Mouse (Mus musculus): ENCODE data around the gene Pafah1b1. TPM values are rescaled to one million over a fixed set of nuclear protein-coding genes. Genes with fewer than 3 reads are reported as not detected.

Gene Pafah1b1
- 45.0 and 47.9 TPM in 2 replicates for polyA plus RNA-seq (2015; fragmentation: Nextera tagmentation; extraction: Ambion mirVana)

GRCm38 (mm10) chr11:74724235-74724791 lies at the start of gene Pafah1b1:
Pafah1b1 (minus strand) TSS chr11:74724670.
- H3K4me3 ChIP-seq: peak within 1 kb of the TSS; percentile 71
- H3K27ac ChIP-seq: peak within 1 kb of the TSS; percentile 100
- WGBS: 0% methylated on average over 47 of the region's 56 CpGs
- ATAC-seq (replicated peaks): peak; percentile 97
- no peaks in the 10 kb centered on the region for H3K27me3 ChIP-seq (replicated peaks)
- H3K9me3 ChIP-seq: no peaks in the 10 kb centered on the region
- no peaks in the 10 kb centered on the region for H3K36me3 ChIP-seq (replicated peaks)
- H3K4me2 ChIP-seq: peak within 1 kb of the TSS; percentile 74
- H3K4me1 ChIP-seq: peaks cover 31% of the 10 kb centered on the region
- peak within 1 kb of the TSS; percentile 95 for H3K9ac ChIP-seq

GRCm38 (mm10) chr11:74772386-74772785 lies 47.9 kb upstream of the Pafah1b1 start:
- no peak overlapping the region for H3K4me3 ChIP-seq
- WGBS: 88% methylated on average over 2 of the region's 2 CpGs

GRCm38 (mm10) chr11:74771650-74772049 lies 47.2 kb upstream of the Pafah1b1 start:
- peaks cover 26% of the 10 kb centered on the region for H3K4me1 ChIP-seq
- no peak overlapping the region for H3K27ac ChIP-seq
- H3K9me3 ChIP-seq: no peaks in the 10 kb centered on the region
- H3K4me2 ChIP-seq: peak overlapping the region; percentile 77
- H3K36me3 ChIP-seq (replicated peaks): peaks cover 24% of the 10 kb centered on the region; the same call in 1 of the 2 replicates
- ATAC-seq (replicated peaks): no peak
- 73% methylated on average over 4 of the region's 4 CpGs for WGBS
- peak overlapping the region; percentile 85 for H3K4me3 ChIP-seq
- H3K9ac ChIP-seq: no peak overlapping the region
- H3K27me3 ChIP-seq (replicated peaks): no peaks in the 10 kb centered on the region

More at GRCm38 (mm10) chr11:74772386-74772785, 47.9 kb upstream of the Pafah1b1 start:
- no peak overlapping the region for H3K4me2 ChIP-seq
- no peak overlapping the region for H3K27ac ChIP-seq
- no peaks in the 10 kb centered on the region for H3K9me3 ChIP-seq
- peaks cover 24% of the 10 kb centered on the region; the same call in 1 of the 2 replicates for H3K36me3 ChIP-seq (replicated peaks)
- no peak for ATAC-seq (replicated peaks)
- H3K27me3 ChIP-seq (replicated peaks): no peaks in the 10 kb centered on the region
- H3K9ac ChIP-seq: no peak overlapping the region
- peaks cover 26% of the 10 kb centered on the region for H3K4me1 ChIP-seq

GRCm38 (mm10) chr11:74771234-74771633 lies 46.8 kb upstream of the Pafah1b1 start:
- H3K4me3 ChIP-seq: peak overlapping the region; percentile 85
- peaks cover 26% of the 10 kb centered on the region for H3K4me1 ChIP-seq
- H3K36me3 ChIP-seq (replicated peaks): peaks cover 24% of the 10 kb centered on the region; the same call in 1 of the 2 replicates
- peak overlapping the region; percentile 82 for H3K9ac ChIP-seq
- no peaks in the 10 kb centered on the region for H3K9me3 ChIP-seq
- H3K4me2 ChIP-seq: peak overlapping the region; percentile 77
- peak; percentile 63 for ATAC-seq (replicated peaks)
- WGBS: 16% methylated on average over 8 of the region's 8 CpGs
- H3K27ac ChIP-seq: peak overlapping the region; percentile 96
- H3K27me3 ChIP-seq (replicated peaks): no peaks in the 10 kb centered on the region

- WGBS: under 1% methylated on average over 43 of the region's 43 CpGs
- ATAC-seq (replicated peaks): peak; percentile 97
- H3K4me1 ChIP-seq: peaks cover 26% of the 10 kb centered on the region
Observed at GRCm38 (mm10) chr11:74770595-74771207, 46.2 kb upstream of the Pafah1b1 start, which contains the start of gene Mettl16. Mettl16 (plus strand) TSS chr11:74770830.

GRCm38 (mm10) chr11:74770037-74770436 lies 45.6 kb upstream of the Pafah1b1 start:
- Histone ChIP-seq H3K4me1 (peaks cover 26% of the 10 kb centered on the region), H3K36me3 (replicated peaks) (peaks cover 14% of the 10 kb centered on the region; the same call in 1 of the 2 replicates), H3K9ac (peak overlapping the region; percentile 82; the same call in 1 of the 2 replicates), H3K4me3 (peak overlapping the region; percentile 85), H3K9me3 (no peaks in the 10 kb centered on the region), H3K27me3 (replicated peaks) (no peaks in the 10 kb centered on the region), H3K27ac (peak overlapping the region; percentile 96), H3K4me2 (peak overlapping the region; percentile 77)
- 77% methylated on average over 9 of the region's 9 CpGs for WGBS
- ATAC-seq (replicated peaks): no peak; the same call in 1 of the 2 replicates

More at GRCm38 (mm10) chr11:74770595-74771207, 46.2 kb upstream of the Pafah1b1 start, which contains the start of gene Mettl16:
- Histone ChIP-seq H3K9ac (peak within 1 kb of the TSS; percentile 82), H3K36me3 (replicated peaks) (peaks cover 21% of the 10 kb centered on the region; the same call in 1 of the 2 replicates), H3K27ac (peak within 1 kb of the TSS; percentile 96), H3K27me3 (replicated peaks) (no peaks in the 10 kb centered on the region), H3K4me2 (peak within 1 kb of the TSS; percentile 77), H3K4me3 (peak within 1 kb of the TSS; percentile 85), H3K9me3 (no peaks in the 10 kb centered on the region)

GRCm38 (mm10) chr11:74768045-74768444 lies 43.6 kb upstream of the Pafah1b1 start:
- H3K4me2 ChIP-seq: no peak overlapping the region
- no peak overlapping the region for H3K4me3 ChIP-seq
- H3K27me3 ChIP-seq (replicated peaks): no peaks in the 10 kb centered on the region
- H3K9ac ChIP-seq: no peak overlapping the region
- 31% methylated on average over 6 of the region's 6 CpGs for WGBS
- H3K9me3 ChIP-seq: no peaks in the 10 kb centered on the region
- no peaks in the 10 kb centered on the region for H3K36me3 ChIP-seq (replicated peaks)
- peaks cover 26% of the 10 kb centered on the region for H3K4me1 ChIP-seq
- H3K27ac ChIP-seq: no peak overlapping the region
- ATAC-seq (replicated peaks): no peak

GRCm38 (mm10) chr11:74767469-74767868 lies 43.0 kb upstream of the Pafah1b1 start:
- no peak for ATAC-seq (replicated peaks)
- Histone ChIP-seq H3K9ac (no peak overlapping the region), H3K4me2 (no peak overlapping the region), H3K27ac (no peak overlapping the region), H3K27me3 (replicated peaks) (no peaks in the 10 kb centered on the region), H3K9me3 (no peaks in the 10 kb centered on the region), H3K4me3 (no peak overlapping the region), H3K36me3 (replicated peaks) (no peaks in the 10 kb centered on the region), H3K4me1 (peaks cover 21% of the 10 kb centered on the region)
- WGBS: 92% methylated on average over 4 of the region's 4 CpGs

- Histone ChIP-seq H3K27me3 (replicated peaks) (no peaks in the 10 kb centered on the region), H3K9ac (no peak overlapping the region), H3K4me3 (no peak overlapping the region), H3K36me3 (replicated peaks) (no peaks in the 10 kb centered on the region), H3K27ac (no peak overlapping the region), H3K9me3 (no peaks in the 10 kb centered on the region), H3K4me1 (no peaks in the 10 kb centered on the region), H3K4me2 (no peak overlapping the region)
- WGBS: 76% methylated on average over 10 of the region's 10 CpGs
- ATAC-seq (replicated peaks): no peak
Observed at GRCm38 (mm10) chr11:74763960-74764625, 39.6 kb upstream of the Pafah1b1 start.

GRCm38 (mm10) chr11:74761011-74761705 lies 36.7 kb upstream of the Pafah1b1 start:
- H3K4me2 ChIP-seq: no peak overlapping the region
- no peaks in the 10 kb centered on the region for H3K36me3 ChIP-seq (replicated peaks)
- no peaks in the 10 kb centered on the region for H3K27me3 ChIP-seq (replicated peaks)
- no peak for ATAC-seq (replicated peaks)
- H3K9ac ChIP-seq: no peak overlapping the region
- 75% methylated on average over 12 of the region's 12 CpGs for WGBS
- no peak overlapping the region for H3K27ac ChIP-seq
- H3K4me1 ChIP-seq: no peaks in the 10 kb centered on the region
- H3K4me3 ChIP-seq: no peak overlapping the region
- no peaks in the 10 kb centered on the region for H3K9me3 ChIP-seq

GRCm38 (mm10) chr11:74756631-74757030 lies 32.2 kb upstream of the Pafah1b1 start:
- H3K27me3 ChIP-seq (replicated peaks): no peaks in the 10 kb centered on the region
- H3K27ac ChIP-seq: no peak overlapping the region
- peaks cover 2% of the 10 kb centered on the region for H3K4me1 ChIP-seq
- no peak overlapping the region for H3K4me3 ChIP-seq
- H3K9me3 ChIP-seq: no peaks in the 10 kb centered on the region
- H3K4me2 ChIP-seq: no peak overlapping the region
- whole genome bisulfite sequencing: 75% methylated on average over 2 of the region's 2 CpGs
- H3K9ac ChIP-seq: no peak overlapping the region
- no peaks in the 10 kb centered on the region for H3K36me3 ChIP-seq (replicated peaks)
- no peak for ATAC-seq (replicated peaks)
